Mouse (Mus musculus): ENCODE results near the gene Tmco4. TPM values are rescaled to one million over a fixed set of nuclear protein-coding genes. Genes with fewer than 3 reads are reported as not detected.

Tmco4 gene
- polyA plus RNA-seq, 1 experiment, result 0.08 TPM

- H3K27me3 ChIP-seq (ENCODE audit: control insufficient read depth), result peaks cover 53% of the 10 kb centered on the region
- H3K4me1 ChIP-seq (ENCODE audit: control insufficient read depth), result no peaks in the 10 kb centered on the region
- no peak overlapping the region for H3K4me3 ChIP-seq (replicated peaks)
- H3K9me3 ChIP-seq (ENCODE audit: control insufficient read depth, low read length), result peaks cover 8% of the 10 kb centered on the region
- TF ChIP-seq GATA1 (IDR thresholded peaks at IDR 0.05; ENCODE audit: low read length) (no peak), TAL1 (IDR thresholded peaks at IDR 0.05; ENCODE audit: low read length) (no peak)
- H3K36me3 ChIP-seq (ENCODE audit: control insufficient read depth), result 0 out of 2 replicates have a peak, but pooled peaks cover under 1% of the 10 kb centered on the region
These were observed 122.7 kb downstream of the Tmco4 start for GRCm38 (mm10) chr4:139095406-139095805.

- Histone ChIP-seq H3K4me3 (replicated peaks) (no peak overlapping the region), H3K27me3 (ENCODE audit: control insufficient read depth) (peaks cover 45% of the 10 kb centered on the region), H3K9me3 (ENCODE audit: control insufficient read depth, low read length) (peaks cover 8% of the 10 kb centered on the region), H3K4me1 (ENCODE audit: control insufficient read depth) (no peaks in the 10 kb centered on the region), H3K36me3 (ENCODE audit: control insufficient read depth) (peaks cover 3% of the 10 kb centered on the region; the same call in 1 of the 2 replicates)
- TF ChIP-seq GATA1 (IDR thresholded peaks at IDR 0.05; ENCODE audit: low read length) (no peak), TAL1 (IDR thresholded peaks at IDR 0.05; ENCODE audit: low read length) (no peak)
These were observed 123.5 kb downstream of the Tmco4 start for GRCm38 (mm10) chr4:139096201-139096600.

GRCm38 (mm10) chr4:139100326-139100725 lies 127.6 kb downstream of the Tmco4 start:
- TF ChIP-seq TAL1 (IDR thresholded peaks at IDR 0.05; ENCODE audit: low read length) (no peak), GATA1 (IDR thresholded peaks at IDR 0.05; ENCODE audit: low read length) (no peak)
- H3K4me1 ChIP-seq (ENCODE audit: control insufficient read depth), result no peaks in the 10 kb centered on the region

GRCm38 (mm10) chr4:139101546-139101945 lies 128.9 kb downstream of the Tmco4 start:
- peaks cover 50% of the 10 kb centered on the region for H3K36me3 ChIP-seq (ENCODE audit: control insufficient read depth)
- no peak overlapping the region for H3K4me3 ChIP-seq (replicated peaks)
- TF ChIP-seq TAL1 (IDR thresholded peaks at IDR 0.05; ENCODE audit: low read length), result no peak
- TF ChIP-seq GATA1 (IDR thresholded peaks at IDR 0.05; ENCODE audit: low read length), result no peak

More at GRCm38 (mm10) chr4:139100326-139100725, 127.6 kb downstream of the Tmco4 start:
- Histone ChIP-seq H3K4me3 (replicated peaks) (no peak overlapping the region), H3K36me3 (ENCODE audit: control insufficient read depth) (peaks cover 43% of the 10 kb centered on the region), H3K27me3 (ENCODE audit: control insufficient read depth) (peaks cover 4% of the 10 kb centered on the region), H3K9me3 (ENCODE audit: control insufficient read depth, low read length) (peaks cover 1% of the 10 kb centered on the region)

GRCm38 (mm10) chr4:139105453-139105852 lies 132.8 kb downstream of the Tmco4 start:
- no peak overlapping the region for H3K4me3 ChIP-seq (replicated peaks)
- H3K36me3 ChIP-seq (ENCODE audit: control insufficient read depth), result peaks cover 64% of the 10 kb centered on the region
- H3K4me1 ChIP-seq (ENCODE audit: control insufficient read depth), result peaks cover 7% of the 10 kb centered on the region
- H3K9me3 ChIP-seq (ENCODE audit: control insufficient read depth, low read length), result no peaks in the 10 kb centered on the region
- H3K27me3 ChIP-seq (ENCODE audit: control insufficient read depth), result no peaks in the 10 kb centered on the region
- no peak for TF ChIP-seq TAL1 (IDR thresholded peaks at IDR 0.05; ENCODE audit: low read length)
- no peak for TF ChIP-seq GATA1 (IDR thresholded peaks at IDR 0.05; ENCODE audit: low read length)

More at GRCm38 (mm10) chr4:139101546-139101945, 128.9 kb downstream of the Tmco4 start:
- Histone ChIP-seq H3K9me3 (ENCODE audit: control insufficient read depth, low read length) (no peaks in the 10 kb centered on the region), H3K4me1 (ENCODE audit: control insufficient read depth) (no peaks in the 10 kb centered on the region), H3K27me3 (ENCODE audit: control insufficient read depth) (no peaks in the 10 kb centered on the region)

Other genes starting within 250 kb of the Tmco4 start
- gene Pla2g2c, start 248.1 kb upstream of the Tmco4 start, polyA plus RNA-seq (2012), result not detected in 2 replicates
- not detected in 2 replicates for gene Ubxn10, start 235.7 kb upstream of the Tmco4 start, polyA plus RNA-seq (2012)
- not detected in 2 replicates for gene Pla2g2f, start 215.3 kb upstream of the Tmco4 start, polyA plus RNA-seq (2012)
- gene Pla2g2d, start 197.2 kb upstream of the Tmco4 start, polyA plus RNA-seq (2012), result 0.02 TPM in 1 of 2 replicates, not detected in the other
- not detected in 2 replicates for gene Pla2g5, start 109.4 kb upstream of the Tmco4 start, polyA plus RNA-seq (2012)
- gene Gm13030, start 98.9 kb upstream of the Tmco4 start, polyA plus RNA-seq (2012), result not detected in 2 replicates
- gene Pla2g2e, start 94.9 kb upstream of the Tmco4 start, polyA plus RNA-seq (2012), result not detected in 2 replicates
- 0.27 and 0.41 TPM in 2 replicates for gene Otud3, start 58.9 kb upstream of the Tmco4 start, polyA plus RNA-seq (2012)
- not detected in 2 replicates for gene Rnf186, start 5.8 kb upstream of the Tmco4 start, polyA plus RNA-seq (2012)
- not detected in 2 replicates for gene Htr6, start 102.7 kb downstream of the Tmco4 start, polyA plus RNA-seq (2012)
- 0.03 TPM in 1 of 2 replicates, not detected in the other for gene Nbl1, start 120.1 kb downstream of the Tmco4 start, polyA plus RNA-seq (2012)
- 3.1 and 4.0 TPM in 2 replicates for gene Minos1, start 158.2 kb downstream of the Tmco4 start, polyA plus RNA-seq (2012)
- 3.3 and 4.7 TPM in 2 replicates for gene Capzb, start 220.0 kb downstream of the Tmco4 start, polyA plus RNA-seq (2012)

All from erythroblast, embryonic 14.5 days (primary cell).